Mouse (Mus musculus) lung, embryonic 16.5 days (tissue): Measurements from ENCODE around the gene Lipi. TPM values are rescaled to one million over a fixed set of nuclear protein-coding genes. Genes with fewer than 3 reads are reported as not detected.

Source experiments
- ATAC-seq: fragments of 200-750 bp; cut with Nextera tagmentation; 2 replicates; pipeline ENCODE4 v1.8.0; 2017; ENCODE audit warnings: low read depth, mild to moderate bottlenecking, moderate library complexity
- H3K27ac ChIP-seq: fragments of 300-500 bp; sonication (generic); 2 replicates; pipeline ENCODE4 v1.5.1; 2014; ENCODE audit warnings: mild to moderate bottlenecking, control low read depth, low read length
- H3K27me3 ChIP-seq: fragments of 300-500 bp; sonication (generic); 2 replicates; pipeline ENCODE4 v1.6.1; 2014; ENCODE audit warnings: low read depth, low read length, mixed read lengths; ENCODE audit not compliant: control insufficient read depth, insufficient read depth
- H3K36me3 ChIP-seq: fragments of 300-500 bp; sonication (generic); 2 replicates; pipeline ENCODE4 v1.6.1; 2014; ENCODE audit warnings: low read length; ENCODE audit not compliant: control insufficient read depth, insufficient read depth
- H3K4me1 ChIP-seq: fragments of 300-500 bp; sonication (generic); replicated peaks from 2 replicates; pipeline ENCODE4 v1.6.1; 2014; ENCODE audit warnings: low read length, mixed read lengths; ENCODE audit not compliant: control insufficient read depth, insufficient read depth
- H3K4me2 ChIP-seq: fragments of 300-500 bp; sonication (generic); 2 replicates; pipeline ENCODE4 v1.6.1; 2014; ENCODE audit warnings: low read depth, low read length, control low read depth
- H3K4me3 ChIP-seq: fragments of 300-500 bp; sonication (generic); 2 replicates; pipeline ENCODE4 v1.5.1; 2014; ENCODE audit warnings: mild to moderate bottlenecking, low read length, control low read depth
- H3K9ac ChIP-seq: fragments of 300-500 bp; sonication (generic); 2 replicates; pipeline ENCODE4 v1.6.1; 2014; ENCODE audit warnings: low read length, control low read depth
- H3K9me3 ChIP-seq: fragments of 300-500 bp; sonication (generic); 2 replicates; pipeline ENCODE4 v1.6.1; 2016; ENCODE audit warnings: low read length; ENCODE audit not compliant: control insufficient read depth
- WGBS: fragments of 180-500 bp; shearing (Covaris S2); extraction: QIAGEN DNeasy Blood & Tissue Kit; methylation state at CpG from one replicate; pipeline ENCODE4 v1.1.7; 2014; 5-methylcytosine and 5-hydroxymethylcytosine counted together
- polyA plus RNA-seq: library from polyadenylated mRNA; unstranded; fragments of >200 nt; fragmentation: Nextera tagmentation; extraction: Ambion mirVana; gene quantifications from 2 replicates; pipeline ENCODE4 v1.2.1, GENCODE M21; 2015

Gene Lipi
- polyA plus RNA-seq, 1 experiment from 2014 or later, result not detected

- Histone ChIP-seq H3K4me3 (no peak overlapping the region), H3K4me2 (no peak overlapping the region), H3K9ac (no peak overlapping the region), H3K27me3 (no peaks in the 10 kb centered on the region), H3K27ac (no peak overlapping the region), H3K9me3 (no peaks in the 10 kb centered on the region), H3K4me1 (no peaks in the 10 kb centered on the region), H3K36me3 (no peaks in the 10 kb centered on the region)
- 89% methylated on average over 2 of the region's 2 CpGs for WGBS
- ATAC-seq, result no peak
These were observed 23.0 kb downstream of the Lipi start for GRCm38 (mm10) chr16:75562910-75563309.

DNA sequence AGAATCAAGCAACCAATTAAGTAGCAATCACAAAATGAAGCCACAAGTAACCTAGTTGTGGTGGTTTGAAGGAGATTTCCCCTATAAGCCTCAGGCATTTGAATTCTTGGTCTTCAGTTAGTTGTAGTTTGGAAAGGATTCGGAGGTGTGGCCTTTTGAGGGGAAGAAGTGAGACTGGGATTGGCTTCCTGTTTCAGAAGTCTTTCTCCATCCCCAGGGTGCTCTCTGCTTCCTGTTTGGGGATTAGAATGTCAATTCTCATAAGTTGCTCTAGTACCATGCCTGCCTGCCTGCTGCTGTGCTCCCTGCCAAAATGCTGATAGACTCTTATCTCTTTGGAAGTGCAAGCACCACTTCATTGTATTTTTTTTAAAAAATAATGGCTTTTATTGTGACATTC lies 40.6 kb downstream of the Lipi start:
- no peak for ATAC-seq
- Histone ChIP-seq H3K27ac (no peak overlapping the region), H3K27me3 (no peaks in the 10 kb centered on the region), H3K9me3 (no peaks in the 10 kb centered on the region), H3K4me2 (no peak overlapping the region), H3K9ac (no peak overlapping the region), H3K4me3 (no peak overlapping the region), H3K4me1 (no peaks in the 10 kb centered on the region), H3K36me3 (no peaks in the 10 kb centered on the region)
- 79% methylated on average over 1 of the region's 1 CpGs for WGBS

DNA sequence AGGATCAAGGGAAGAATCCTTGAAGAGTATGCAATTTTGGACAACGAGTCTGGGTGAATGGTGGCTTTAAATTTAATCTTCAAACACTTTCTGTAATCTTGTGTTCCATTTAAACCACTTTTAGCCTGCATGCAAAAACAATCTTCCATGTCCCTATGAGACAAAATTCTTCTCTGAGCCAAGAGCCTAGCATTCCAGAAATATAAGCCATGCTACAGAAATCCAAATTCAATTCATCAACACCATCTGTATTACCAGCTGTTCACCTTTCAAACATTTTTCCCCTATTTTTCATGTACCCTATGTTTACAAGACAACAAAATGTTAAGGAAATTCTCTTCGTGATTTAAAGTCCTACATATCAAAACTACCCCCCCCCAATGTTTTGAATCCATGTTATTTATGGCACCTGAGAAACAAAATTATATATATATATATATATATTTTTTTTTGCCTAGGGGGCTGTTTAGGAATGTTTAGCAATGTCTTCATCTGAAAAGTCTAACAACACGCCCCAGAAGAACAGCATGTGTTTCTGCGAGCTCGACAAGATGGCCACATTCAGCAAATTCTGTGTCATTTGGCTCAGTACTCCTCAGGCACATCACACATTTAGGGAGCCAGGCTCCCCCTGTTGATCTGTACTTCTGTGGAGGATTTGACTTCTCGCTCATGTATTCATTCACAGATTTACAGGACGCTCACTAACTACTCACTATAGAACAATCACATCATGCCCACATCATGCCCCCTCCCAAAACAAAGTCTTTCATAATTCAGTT lies 47.9 kb downstream of the Lipi start:
- no peak for ATAC-seq
- no peaks in the 10 kb centered on the region for H3K4me1 ChIP-seq
- 77% methylated on average over 7 of the region's 7 CpGs for WGBS
- H3K27me3 ChIP-seq, result no peaks in the 10 kb centered on the region
- no peak overlapping the region for H3K27ac ChIP-seq
- H3K9ac ChIP-seq, result no peak overlapping the region
- no peaks in the 10 kb centered on the region for H3K9me3 ChIP-seq
- no peak overlapping the region for H3K4me2 ChIP-seq
- H3K4me3 ChIP-seq, result no peak overlapping the region
- no peaks in the 10 kb centered on the region for H3K36me3 ChIP-seq

- no peak for ATAC-seq
- H3K9ac ChIP-seq, result no peak overlapping the region
- H3K36me3 ChIP-seq, result no peaks in the 10 kb centered on the region
- no peaks in the 10 kb centered on the region for H3K27me3 ChIP-seq
- H3K4me2 ChIP-seq, result no peak overlapping the region
- H3K9me3 ChIP-seq, result no peaks in the 10 kb centered on the region
- H3K4me3 ChIP-seq, result no peak overlapping the region
- WGBS, result 4% methylated on average over 1 of the region's 1 CpGs
- no peak overlapping the region for H3K27ac ChIP-seq
- no peaks in the 10 kb centered on the region for H3K4me1 ChIP-seq
These were observed 54.2 kb downstream of the Lipi start for GRCm38 (mm10) chr16:75531705-75532104.

- Histone ChIP-seq H3K27ac (no peak overlapping the region), H3K4me2 (no peak overlapping the region), H3K27me3 (no peaks in the 10 kb centered on the region), H3K9me3 (no peaks in the 10 kb centered on the region), H3K36me3 (no peaks in the 10 kb centered on the region), H3K9ac (no peak overlapping the region), H3K4me1 (no peaks in the 10 kb centered on the region), H3K4me3 (no peak overlapping the region)
- no peak for ATAC-seq
- 87% methylated on average over 4 of the region's 4 CpGs for WGBS
These were observed 89.3 kb downstream of the Lipi start for GRCm38 (mm10) chr16:75496568-75496967.

Other genes with a start within 250 kb of the Lipi start
- gene Rbm11, start 6.8 kb upstream of the Lipi start, polyA plus RNA-seq, result 0.40 and 0.48 TPM in 2 replicates
- 31.4 and 32.5 TPM in 2 replicates for gene Hspa13, start 181.0 kb upstream of the Lipi start, polyA plus RNA-seq